Mouse (Mus musculus) right cerebral cortex, adult 2 months (tissue): ENCODE data around the gene Icmt.

Experiments used
- DNase-seq, 2 experiments: peaks; one replicate each; pipeline ENCODE4 v3.0.0; 2021 to 2022; ENCODE audit warnings: low spot score in 2 of 2

The Icmt gene

DNA sequence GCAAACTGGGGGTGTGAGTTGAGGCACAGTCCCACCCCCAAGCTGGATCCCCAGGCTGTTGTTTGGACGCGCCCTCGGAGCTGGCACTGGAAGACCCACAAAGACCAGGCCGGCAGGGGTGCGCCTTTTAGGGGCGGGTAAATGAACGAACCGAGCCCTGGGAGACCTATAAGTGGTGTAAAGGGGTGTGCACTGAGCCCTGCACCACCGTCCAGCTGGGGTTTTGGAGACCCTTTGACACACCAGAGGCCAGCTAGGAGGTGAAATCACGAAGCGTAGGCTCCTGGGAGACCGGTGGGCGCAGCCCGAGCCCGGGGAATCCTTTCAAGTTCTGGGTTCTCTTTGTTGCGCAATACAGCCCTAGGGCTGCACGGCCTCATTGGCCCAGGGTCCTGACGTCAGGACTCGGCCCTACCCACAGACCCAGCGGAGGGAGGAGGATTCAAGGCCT is 22.3 kb upstream of the Icmt start:
- no peak for DNase-seq

DNA sequence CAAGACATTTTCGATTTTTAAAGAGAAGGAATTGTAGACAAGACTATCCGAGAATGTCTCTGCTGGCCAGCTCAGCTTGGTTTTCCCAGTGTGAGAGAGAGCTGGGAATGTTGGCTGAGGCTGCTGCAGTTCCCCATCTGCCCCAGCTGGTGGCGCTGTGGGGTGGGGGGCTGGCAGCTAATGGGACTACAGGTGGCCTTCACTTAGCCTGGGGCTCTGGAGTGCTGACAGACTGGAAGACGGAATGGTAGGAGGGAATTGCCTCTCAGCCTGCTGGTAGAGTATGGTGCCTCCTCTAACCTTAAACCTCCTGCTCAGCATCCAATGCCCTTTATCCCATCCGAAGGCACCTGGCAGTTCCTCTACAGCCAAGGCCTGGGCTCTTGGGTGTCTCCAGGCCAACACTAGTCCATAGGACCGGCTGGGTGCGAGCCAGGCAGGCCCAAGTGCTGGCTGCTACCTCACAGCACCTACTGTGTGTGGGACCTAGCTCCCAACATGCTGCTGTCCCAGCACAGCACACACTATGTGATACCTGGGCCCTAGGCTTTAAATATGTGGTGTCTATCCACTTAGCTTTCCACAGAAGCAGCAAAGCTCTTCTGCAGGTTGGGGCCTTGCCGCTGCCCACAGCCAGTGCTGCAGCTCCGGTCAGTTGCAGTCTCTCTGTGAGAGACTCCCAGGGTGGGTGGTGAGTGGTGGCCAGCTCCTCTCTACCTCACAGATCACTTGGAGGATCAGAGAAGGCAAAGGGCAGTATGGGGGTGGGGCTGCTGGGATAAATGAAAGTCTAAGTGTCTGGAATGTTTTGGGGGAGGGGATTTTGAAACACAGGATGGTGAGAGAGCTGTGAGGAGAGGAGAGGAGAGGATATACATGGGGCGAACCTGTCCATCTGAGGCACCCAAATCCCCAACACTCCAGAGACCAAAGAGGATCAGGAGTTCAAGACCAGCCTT is 20.4 kb upstream of the Icmt start:
- no peak for DNase-seq

DNA sequence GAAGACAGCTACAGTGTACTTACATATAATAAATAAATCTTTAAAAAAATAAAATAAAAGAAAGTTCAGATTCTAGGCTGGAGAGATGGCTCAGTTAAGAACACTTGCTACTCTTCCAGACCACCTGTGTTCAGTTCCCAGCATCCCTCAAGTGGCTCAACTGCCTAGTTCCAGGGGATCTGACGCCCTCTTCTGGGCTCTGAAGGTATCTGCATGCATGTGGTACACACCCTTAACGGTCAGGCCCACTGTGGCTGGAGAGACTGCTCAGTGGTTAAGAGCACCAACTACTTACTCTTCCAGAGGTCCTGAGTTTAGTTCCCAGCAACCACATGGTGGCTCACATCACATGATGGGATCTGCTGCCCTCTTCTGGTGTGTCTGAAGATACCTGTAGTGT is 19.1 kb upstream of the Icmt start:
- DNase-seq = no peak

DNA sequence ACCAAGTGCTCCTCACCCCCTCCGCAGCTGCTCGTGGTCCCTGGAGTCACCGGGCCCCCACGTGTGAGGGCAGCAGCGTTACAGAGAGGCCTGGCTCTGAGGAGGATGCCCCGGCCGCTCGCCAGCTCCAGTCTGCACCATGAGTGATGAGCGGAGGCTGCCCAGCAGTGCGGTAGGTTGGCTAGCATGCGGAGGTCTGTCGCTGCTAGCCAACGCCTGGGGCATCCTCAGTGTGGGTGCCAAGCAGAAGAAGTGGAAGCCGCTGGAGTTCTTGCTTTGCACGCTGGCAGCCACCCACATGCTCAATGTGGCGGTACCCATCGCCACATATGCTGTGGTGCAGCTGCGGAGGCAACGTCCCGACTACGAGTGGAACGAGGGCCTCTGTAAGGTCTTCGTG is 18.0 kb upstream of the Icmt start:
- peak; percentile 57 to 61 for DNase-seq

DNA sequence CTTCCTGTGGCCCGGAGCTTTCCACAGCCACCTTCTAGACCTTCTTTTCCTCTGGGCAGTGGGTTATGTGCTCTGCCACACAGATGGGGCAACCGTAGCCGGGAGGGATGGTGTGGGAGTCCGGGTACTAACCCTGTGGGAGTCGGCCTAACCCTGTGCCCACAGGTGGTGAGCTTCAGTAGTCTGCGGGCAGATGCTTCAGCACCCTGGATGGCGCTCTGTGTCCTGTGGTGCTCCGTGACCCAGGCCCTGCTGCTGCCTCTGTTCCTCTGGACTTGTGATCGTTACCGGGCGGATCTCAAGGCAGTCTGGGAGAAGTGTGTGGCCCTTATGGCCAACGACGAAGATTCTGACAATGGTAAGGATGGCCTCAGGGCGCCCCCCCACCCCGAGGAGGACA is 15.4 kb upstream of the Icmt start:
- no peak for DNase-seq

DNA sequence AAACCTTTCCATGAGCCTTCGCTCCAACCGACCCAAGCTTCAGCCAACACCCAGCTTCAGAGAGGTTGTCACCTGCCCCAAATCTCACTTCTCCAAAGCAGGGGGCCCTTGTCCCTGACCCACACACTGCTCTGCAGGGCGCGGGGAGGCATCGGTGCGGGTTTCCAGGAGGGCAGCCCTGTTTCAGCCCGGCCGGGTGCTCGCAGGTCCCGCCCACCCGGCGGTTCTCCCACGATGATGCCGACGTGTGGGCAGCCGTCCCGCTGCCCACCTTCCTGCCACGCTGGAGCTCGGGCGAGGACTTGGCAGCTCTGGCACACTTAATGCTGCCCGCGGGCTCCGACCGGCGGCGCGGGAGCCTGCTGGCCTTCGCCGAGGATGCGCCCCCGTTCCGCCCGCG is 14.3 kb upstream of the Icmt start:
- DNase-seq = no peak

DNA sequence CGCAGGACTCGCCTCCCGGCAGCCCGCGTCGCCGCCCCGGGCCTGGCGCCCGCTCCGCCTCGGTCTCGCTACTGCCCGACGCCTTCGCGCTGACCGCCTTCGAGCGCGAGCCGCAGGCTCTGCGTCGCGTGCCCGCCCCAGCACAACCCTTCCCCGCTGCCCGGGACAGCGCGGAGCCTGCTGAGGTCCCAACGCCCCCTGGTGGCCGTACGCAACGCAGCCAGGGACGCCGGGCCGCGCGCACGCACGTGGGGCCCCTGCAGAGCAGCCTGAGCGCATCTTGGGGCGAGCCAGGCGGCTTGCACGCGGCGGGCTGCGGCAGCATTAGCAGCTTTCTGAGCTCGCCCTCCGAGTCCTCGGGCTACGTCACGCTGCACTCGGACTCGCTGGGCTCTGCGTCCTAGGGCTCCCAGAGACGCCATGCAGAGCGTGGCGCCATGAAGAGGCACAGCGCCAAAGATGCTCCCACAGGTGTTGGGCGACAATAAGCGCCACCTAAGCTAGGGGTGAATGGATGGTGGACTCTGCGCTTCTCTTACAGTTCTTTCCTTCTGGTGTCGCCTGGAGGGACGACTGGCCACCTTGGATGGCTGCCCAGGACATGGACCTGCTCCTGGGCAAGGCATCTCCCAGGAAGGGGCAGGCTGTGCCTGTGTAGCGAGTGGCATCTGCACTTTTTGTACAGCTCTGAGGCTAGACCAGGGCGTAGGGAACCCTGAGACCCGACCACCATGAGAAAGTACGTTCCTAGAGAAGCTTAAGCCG is 13.7 kb upstream of the Icmt start:
- peak; percentile 80 to 84 for DNase-seq

DNA sequence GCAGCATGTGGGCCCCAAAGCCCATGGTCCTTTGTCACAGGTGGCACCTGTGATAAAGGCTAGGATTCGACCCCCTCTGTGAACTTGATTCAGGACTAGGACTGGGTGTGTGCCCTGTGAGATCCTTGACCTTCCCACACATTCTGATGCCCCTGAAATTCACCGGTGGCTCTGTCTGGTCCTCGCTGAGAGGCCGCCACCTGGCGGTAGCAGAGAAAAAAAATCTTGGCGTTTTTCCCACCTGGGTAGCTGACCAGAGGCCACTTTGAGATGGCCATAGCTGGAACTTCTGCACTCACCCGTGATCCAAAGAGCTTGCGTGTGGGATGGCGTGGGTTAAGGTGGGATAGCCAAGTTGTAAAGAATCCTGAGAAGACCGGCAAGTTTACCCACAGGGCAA is 11.5 kb upstream of the Icmt start:
- DNase-seq = peak; percentile 53 to 60

DNA sequence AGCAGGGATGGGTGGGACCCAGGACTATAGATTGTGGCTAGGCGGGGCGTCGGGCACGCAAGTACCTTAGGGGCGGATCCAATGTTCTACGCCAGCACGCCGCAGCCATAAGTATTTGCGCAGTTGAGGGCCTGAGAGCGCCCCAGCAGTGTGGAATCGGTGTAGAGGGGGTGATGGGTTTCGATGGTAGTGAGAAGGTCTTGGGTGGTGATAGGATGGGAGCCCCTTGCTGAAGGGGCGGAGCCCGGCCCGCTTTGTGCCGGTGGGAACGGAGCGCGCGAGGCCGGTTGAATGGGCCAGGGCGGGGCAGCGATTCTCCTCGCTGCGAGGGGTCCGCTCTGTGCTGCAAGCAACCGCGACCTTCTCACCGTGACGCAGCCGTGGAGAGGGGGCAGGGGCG is 10.8 kb upstream of the Icmt start:
- peak; percentile 44 to 51 for DNase-seq

DNA sequence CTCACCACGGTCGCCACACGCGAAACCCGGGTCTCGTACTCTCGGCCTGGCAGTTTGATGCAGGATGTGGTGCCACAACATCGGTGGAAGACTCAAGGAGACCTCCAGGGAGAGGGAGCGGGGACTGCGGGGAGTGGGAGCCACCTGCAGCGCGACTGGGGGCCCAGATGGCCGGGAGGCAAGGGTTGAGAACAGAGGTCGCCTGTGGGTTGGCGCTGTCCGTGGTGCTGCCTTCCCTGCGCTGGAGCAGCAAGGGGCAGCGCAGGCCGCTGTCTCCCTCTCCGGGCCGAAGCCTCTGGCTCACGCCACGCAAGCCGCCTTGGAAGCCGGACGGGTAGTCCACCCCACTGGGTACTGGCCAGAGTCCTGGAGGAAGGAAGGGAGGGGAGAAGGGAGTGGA is 10.1 kb upstream of the Icmt start:
- peak in 1 of 2 experiments; percentile 15 for DNase-seq

DNA sequence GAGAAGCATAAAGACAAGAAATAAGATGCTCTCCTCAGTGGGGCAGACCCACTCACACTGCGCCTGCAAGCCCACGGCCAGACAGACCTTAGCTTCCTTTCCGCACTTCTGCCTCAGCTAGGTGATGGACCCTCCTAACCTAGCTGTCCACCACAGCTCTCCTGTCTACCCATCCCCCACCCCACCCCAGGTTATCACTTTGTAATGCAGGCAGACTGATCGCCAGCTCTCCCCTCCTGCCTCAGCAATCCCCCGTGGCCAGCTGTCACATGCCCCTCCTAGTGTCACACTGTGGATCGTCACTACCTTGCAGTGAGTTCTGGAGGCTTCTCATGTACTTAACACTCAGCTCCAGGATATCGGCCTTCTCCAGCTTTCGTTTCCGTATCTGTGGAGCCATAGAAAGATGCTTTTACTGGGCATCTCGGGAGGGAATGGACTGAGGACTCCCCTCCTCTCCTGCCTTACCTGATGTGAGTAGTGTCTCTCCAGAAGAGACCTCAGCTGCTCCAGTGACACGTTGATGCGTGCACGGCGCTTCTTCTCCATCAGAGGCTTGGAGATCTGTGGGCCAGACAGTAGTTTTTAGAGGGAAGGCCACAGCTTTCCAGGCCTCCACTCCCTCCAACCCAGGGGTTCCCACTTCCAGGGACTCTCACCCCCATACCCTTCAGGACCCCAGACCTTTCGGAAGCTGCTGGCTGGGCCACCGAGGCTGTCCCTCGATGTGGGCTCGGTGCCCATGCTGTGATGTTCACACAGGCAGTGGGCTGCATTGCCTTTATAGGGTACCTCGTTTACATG is 9.5 kb upstream of the Icmt start:
- DNase-seq = no peak

DNA sequence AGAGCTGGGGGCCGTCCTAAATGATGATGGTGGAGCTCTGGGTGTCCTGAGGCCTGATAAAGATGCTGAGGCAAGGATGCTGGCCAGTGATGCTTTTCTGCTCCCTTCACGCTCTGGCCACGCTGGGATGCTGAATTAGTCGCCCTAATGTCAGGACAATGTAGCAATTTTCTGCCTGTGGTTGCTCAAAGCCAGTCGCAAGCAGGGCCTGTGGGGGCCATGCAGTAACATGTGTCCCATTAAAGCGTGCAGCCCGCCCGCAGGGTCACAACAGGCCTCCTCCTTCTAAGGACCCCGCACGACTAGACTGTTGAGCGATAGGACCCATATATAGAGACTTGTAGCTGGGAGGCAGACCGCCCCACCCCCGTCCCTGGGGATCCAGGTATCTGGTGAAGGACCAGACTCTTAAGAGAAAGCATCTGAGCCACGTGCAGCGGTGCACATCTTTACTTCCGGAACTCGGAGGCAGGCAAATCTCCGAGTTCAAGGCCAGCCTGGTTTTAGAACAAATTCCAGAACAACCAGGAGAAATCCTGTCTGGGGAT is 8.6 kb upstream of the Icmt start:
- DNase-seq = no peak

DNA sequence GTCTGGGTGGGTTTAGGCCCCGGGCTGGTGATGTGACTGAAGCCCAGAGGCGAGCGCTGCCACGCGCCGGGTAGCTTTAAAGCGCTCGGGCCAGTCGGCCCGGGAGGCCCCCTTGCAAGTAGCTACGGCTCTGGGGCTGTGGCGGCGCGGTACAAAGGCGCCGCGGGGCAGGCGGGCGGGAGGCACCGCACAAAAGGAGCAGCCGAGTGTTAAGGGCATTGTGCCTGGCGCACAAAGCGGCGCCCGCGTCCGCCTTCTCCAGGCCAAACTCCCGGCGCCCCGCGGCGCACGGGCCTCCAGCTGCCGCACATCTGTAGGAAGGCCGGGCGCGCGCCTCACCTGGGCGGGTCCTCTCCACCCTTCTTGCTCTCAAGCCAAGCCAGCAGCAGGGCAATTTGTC is 6.6 kb upstream of the Icmt start:
- DNase-seq = no peak

DNA sequence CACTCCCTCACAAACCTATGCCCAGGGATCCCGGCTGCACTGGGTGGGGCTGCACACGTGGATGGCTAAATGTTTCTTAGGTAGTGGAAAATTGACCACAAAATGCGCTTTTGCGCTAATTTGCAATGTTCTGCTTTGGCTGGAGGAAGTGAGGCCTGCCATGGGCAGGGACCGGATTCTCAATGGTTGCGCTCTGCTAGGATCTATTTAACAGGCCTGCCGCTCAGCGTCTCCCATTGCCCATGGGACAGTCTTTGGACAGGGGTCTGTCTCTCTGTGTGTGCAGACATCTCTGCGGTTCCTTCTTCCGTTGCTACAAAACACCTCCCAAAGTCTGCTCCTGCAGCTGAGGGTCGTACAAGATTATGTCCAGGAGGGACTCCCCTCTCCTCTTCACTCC is 6.0 kb upstream of the Icmt start:
- DNase-seq = no peak

DNA sequence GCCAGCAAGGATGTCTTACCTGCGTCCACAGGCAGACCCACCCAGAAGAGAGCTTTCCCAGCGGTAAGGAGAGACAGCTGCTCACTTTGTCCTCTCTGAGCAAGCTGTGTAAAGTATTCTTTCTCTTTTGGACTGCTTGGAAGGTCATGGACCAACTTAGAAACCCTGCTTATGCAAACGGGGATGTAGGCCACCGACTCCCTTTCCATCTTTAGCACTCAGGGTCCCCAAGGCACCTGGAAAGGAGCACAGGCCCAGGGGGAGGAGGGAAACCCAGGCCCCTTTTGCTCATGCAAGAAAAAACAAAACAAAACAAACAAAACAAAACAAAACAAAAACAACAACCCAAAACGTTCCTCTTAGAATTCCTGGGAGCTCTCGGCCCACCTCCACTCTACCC is 5.5 kb upstream of the Icmt start, which contains the start of gene Hes3:
Gene Hes3, minus strand, starts transcription at position 101 of the 400 bp plus-strand sequence.
- no peak for DNase-seq

DNA sequence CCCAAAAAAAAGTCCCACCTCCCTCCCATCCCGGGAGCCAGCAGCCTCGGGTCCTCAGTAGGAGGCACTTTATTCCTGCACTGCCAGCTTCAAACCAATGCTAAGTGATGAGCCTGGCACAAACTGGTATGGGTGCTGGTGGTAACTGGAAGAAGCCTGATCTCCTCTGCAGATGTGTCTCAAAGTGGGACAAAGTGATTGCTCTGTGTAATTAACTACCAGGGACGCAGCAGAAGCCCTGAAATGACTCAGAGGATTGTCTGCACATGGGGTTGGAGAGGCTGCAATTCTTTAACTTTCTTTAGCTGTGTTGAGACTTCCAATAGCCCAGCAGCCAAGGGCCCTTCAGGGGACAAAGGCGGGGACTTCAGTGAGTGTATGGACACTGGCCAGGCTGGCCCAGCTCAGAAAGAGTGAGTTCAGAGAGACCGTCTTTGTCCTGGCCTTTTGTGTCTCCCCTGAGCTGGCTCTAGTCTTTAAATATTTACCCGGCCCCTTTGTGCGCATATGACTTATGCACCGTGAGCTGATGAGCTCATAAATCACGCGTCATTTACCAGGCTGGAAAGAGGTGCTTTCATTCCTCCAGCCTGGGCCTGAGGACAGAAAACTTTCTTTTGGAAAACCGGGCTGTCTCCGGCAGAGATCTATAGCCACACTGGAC is 4.8 kb upstream of the Icmt start:
- no peak for DNase-seq

DNA sequence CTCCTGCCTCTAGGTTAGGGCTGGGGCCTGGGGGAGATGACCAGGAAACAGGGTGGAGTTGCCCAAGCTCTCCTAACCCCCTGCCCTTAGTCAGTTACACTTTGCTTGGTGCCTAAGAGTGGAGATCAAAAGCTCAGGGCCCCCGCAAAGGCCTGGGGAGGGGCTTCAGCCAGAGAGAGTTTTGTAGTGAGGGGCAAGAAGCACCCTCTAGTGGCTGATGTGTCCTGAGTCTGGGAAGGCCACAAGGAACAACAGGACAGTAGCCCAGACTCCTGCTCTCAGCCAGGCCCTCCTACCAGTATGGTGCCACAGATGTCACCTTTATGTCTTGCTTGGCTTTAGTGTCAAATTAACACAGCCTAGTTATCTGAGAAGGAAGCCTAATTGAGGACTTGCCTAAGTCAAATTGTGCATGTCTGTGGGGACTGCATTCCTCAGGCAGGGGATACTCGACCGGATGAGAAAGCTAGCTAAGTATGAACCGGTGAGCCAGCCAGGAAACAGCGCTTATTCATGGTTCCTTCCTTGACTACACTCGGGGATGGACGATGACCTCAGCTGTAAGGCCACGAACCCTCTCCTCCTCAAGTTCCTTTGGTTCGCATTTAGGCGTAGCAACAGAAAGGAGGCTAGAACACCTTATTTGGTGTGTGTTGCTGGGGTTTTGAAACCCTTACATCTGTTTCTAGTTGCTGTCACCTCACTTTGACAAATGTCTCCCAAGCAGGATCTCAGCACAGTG is 2.7 kb upstream of the Icmt start:
- no peak for DNase-seq

DNA sequence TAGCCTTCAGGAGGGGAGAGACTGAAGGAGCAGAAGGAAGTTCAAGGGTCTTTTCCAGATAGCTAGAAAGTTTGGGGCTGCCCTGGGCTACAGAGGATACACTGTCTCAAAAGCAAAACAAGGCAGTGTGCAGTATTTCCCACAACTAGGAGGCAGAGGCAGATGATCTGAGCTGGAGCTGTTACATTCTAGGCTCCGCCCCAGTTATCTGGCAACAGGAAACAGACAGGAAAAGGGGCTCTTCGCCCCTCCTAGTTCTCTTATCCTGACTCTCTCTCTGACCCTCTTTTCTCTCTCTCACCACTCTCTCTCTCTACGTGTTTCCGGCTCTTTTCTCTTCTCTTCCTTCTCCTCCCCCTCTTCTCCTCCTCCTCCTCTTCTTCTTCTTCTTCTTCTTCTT is 1.1 kb upstream of the Icmt start:
- DNase-seq = no peak

DNA sequence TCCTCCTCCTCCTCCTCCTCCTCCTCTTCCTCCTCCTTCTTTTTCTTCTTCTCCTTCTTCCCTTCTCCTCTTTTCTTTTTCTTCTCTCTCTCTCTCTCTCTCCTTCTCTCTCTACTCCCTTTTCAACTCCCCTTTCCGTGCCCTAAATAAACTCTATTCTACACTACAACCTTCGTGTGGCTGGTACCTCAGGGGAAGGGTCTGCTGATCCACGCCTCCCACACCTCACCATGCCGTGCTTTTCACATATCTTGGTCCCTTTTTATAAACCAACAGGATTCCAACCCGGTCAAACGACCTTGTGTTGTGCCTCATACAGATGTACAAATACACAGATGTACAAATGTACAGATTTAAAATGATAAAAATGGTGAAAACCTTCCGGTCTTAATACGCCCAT is 656 bp upstream of the Icmt start:
- DNase-seq = no peak

DNA sequence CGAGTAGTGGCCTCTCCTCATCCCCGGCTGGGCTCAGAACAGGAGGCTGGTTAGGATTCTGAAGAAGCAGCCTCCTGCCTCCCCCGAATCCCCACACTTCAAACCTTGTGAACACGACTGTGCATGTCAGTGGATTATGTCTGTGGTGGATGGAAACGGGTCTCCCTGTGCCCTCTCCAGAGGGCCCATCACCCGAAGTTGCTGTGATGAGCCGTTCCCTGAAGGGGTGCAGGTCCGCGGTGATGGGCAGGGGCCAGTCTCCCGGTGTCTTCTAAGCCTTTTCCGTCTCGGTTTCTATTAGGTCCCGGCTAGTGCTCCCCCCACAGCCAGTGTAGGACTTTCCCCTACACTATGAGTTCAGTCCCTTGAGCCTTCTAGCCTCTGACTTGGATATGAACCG is 1.8 kb downstream of the Icmt start:
- DNase-seq = no peak
